ENCODE assay signal across 16 mouse cellular contexts in genomic region chr4:72554276-72554675, GRCm38 (mm10).
"Had no signal": no experiment of that assay in that cellular context is flagged by ENCODE, and none has a peak within 500 bp of the region (broad histone marks: within the 10 kb centered on the region; RNA-seq: fewer than 3 reads in every experiment).

No protein-coding gene starts in this region.

- H3K4me1 ChIP-seq: neural tube, embryonic 13.5 days; neural tube, embryonic 15.5 days; stomach, embryonic 15.5 days had no signal

- H3K27me3 ChIP-seq: neural tube, embryonic 13.5 days; neural tube, embryonic 15.5 days; stomach, embryonic 15.5 days had no signal

- DNase-seq: retina, postnatal 1 day; right cerebral cortex, adult 18-20 months; right cerebral cortex, postnatal 14 days; right cerebral cortex, postnatal 25 days; right cerebral cortex, postnatal 4 days; spleen, adult 18-20 months; thymus, adult 18-20 months; thymus, adult 2 months; thymus, postnatal 14 days; thymus, postnatal 25 days; thymus, postnatal 36 days; thymus, postnatal 4 days had no signal

- H3K36me3 ChIP-seq: neural tube, embryonic 13.5 days; neural tube, embryonic 15.5 days; stomach, embryonic 15.5 days had no signal

- H3K27ac ChIP-seq: neural tube, embryonic 13.5 days; neural tube, embryonic 15.5 days; stomach, embryonic 15.5 days; stomach, postnatal 0 days had no signal

- H3K9me3 ChIP-seq: neural tube, embryonic 13.5 days; neural tube, embryonic 15.5 days; stomach, embryonic 15.5 days had no signal

- H3K4me3 ChIP-seq: neural tube, embryonic 13.5 days; neural tube, embryonic 15.5 days; stomach, embryonic 15.5 days had no signal

- H3K9ac ChIP-seq: neural tube, embryonic 13.5 days; neural tube, embryonic 15.5 days; stomach, embryonic 15.5 days had no signal

- H3K4me2 ChIP-seq: neural tube, embryonic 13.5 days; neural tube, embryonic 15.5 days; stomach, embryonic 15.5 days had no signal
